Mouse (Mus musculus) gastrocnemius, postnatal 25 days (tissue): ENCODE measurements around the gene Anks1b. TPM values are rescaled to one million over a fixed set of nuclear protein-coding genes. Genes with fewer than 3 reads are reported as not detected.

ENCODE experiments used
- DNase-seq: peaks from one replicate; pipeline ENCODE4 v3.0.0; 2022
- long read RNA-seq, 2 experiments: library from polyadenylated mRNA; stranded (forward); transcript quantifications; one replicate each; pipeline ENCODE4 v2.0.0; 2021
- total RNA-seq, 2 experiments: library from RNA; stranded (reverse); gene quantifications; 1 replicate in 1 of 2; 2 replicates in 1 of 2; pipeline ENCODE4 v1.2.3; 2021

Gene Anks1b
- total RNA-seq = under 1 TPM; 0.16 to 0.36 TPM
- long read RNA-seq, experiment 1, partial matches to known transcripts = 0 of 104 reads
- long read RNA-seq, experiment 1, other reads (novel, unspliced or antisense) = 104 of 104 reads
- long read RNA-seq, experiment 2, partial matches to known transcripts = 0 of 53 reads
- long read RNA-seq, experiment 2, other reads (novel, unspliced or antisense) = 53 of 53 reads

DNA sequence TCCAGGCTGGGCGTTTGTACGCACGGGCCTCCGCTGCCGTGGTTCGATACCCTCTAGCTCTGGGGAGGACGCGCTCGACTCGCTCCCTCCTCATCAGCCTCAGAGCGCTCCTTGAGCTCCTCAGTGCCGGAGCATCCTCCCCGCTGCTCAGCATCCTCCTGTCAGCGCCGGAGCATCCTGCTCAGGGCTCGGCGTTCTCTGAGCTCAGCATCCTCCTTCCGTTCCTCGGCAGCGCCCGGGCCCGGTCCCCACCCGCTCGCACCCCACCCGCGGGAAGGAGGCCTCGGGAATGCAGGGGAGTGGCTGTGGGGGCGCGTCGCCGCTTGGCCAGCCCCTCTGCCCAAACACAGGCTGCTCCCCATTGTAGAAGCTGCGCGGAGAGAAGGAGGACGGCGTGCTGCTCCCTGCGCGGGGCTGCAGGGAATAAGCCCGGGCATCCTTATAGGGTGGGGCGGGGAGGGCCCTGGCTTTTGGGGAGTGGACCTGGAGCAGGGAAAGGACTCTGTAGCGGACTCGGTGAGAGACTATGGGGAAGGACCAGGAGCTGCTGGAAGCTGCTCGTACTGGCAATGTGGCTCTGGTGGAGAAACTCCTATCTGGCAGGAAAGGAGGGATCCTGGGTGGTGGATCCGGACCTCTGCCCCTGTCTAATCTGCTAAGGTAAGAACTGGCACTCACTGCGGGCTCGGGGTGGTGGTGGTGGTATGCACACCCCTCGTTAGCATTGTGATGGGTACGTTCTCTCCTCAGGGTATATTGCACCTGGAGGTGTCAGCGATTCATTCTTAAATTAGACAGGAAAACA, at the start of gene Anks1b:
Anks1b (plus strand) TSS at position 364 of the 805 bp plus-strand sequence.
- no peak for DNase-seq

DNA sequence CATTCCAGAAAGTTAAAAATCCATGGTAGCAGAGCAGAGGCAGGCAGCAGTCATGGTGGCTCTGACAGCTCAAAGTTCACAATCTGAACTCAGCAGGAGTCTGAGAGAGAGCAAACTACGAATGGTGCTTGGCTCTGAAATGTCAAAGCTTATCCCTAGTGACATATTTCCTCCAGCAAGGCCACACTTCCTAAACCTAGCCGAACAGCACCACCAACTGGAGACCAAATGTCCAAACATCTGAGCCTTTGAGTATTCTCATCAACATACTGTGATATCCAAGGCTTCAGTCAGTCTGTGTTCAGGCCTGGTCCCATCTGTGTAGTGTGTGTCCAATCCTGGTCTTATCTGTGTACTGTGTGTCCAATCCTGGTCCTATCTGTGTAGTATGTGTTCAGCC, 49.4 kb upstream of the Anks1b start:
- DNase-seq = no peak

DNA sequence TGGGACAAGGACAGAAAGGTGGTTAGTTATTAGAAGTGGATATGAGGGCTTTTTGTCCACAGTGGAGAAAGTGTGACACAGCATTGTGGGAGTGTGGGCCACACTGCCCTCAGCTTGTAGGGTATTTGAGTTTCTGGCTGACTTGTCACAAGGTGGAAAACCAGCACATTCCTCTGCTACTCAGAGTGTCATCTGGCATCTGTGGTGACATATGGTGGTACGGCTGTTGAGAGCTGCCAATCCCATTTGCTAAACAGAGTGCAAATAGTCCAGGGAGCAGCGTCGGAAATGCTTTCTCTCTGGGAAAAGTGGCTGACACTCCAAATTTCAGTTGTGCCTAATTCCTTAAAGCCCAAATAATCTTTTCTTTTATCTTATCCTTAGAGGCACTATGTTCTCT, 46.4 kb upstream of the Anks1b start:
- no peak for DNase-seq

DNA sequence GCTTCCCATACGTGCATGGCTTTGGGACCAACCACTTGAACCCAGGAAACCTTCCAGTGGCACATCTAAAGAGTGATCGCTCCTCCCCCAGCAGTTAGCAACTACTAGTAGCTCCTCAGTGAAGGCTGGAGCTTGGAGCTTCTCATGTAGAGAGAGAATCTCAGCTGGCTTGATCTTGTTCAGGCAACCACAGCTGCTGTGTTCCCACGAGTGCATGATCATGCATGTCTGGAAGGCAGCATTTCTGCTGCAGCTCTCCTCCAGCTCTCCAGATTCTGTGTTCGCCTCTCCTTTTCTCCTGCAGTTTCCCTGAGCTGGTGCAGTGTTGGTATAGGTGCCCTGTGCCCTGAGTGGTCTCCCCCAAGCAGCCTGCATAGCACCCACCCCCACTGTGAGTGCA, 41.0 kb upstream of the Anks1b start:
- no peak for DNase-seq

DNA sequence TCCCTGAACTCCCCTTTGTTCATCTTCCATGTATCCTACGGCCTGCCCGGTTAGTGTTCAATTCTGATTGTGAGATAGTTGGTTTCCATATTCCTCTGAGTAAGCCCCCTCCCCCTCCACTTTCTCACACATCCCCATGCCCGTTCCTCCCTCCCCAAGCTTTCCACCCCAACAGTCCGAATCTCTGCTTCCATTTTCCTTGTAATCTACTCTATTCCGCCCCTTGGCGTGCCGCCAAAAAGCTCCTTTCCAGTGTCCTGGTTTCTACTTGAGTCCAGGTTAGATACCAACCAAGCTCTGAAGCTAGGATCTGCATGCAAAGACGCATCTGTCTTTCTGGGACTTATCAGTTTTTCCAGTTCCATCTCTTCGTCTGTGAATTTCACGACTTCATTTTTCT, 40.1 kb upstream of the Anks1b start:
- DNase-seq = no peak

DNA sequence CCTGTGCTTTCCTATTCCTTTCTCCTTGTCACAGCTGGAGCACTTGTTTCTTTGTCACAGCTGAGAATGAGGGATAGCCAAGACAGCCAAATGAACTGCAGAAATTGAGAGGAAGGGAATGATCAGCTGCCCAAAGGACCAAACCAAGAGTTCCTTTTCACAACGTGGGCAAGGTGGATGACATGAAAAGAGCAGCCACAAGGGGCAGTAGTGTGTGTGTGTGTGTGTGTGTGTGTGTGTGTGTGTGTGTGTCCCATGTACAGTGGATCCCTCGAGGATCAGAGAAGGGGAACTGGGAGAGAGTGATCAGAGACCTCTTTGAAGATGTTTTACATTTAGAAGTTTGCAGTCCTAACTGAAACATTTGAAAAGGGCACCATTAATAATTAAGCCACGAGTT, 35.8 kb upstream of the Anks1b start:
- no peak for DNase-seq

DNA sequence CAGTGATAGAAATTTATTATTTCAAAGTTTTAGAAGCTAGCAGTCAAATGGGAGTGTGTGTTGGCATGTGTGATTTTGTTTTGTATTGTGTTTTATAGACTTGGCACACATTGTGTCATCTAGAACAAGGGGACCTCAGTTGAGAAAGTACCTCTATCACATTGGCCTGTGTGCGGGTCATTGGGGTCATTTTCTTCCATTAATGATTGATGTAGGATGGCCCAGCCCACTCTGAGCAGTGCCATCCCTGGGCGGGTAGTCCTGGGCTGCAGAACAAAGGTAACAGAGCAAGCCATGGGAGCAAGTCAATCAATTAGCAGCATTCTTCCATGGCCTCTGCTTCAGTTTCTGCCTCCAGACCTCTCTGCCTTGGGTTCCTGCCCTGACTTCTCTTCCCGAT, 34.5 kb upstream of the Anks1b start:
- DNase-seq = no peak

DNA sequence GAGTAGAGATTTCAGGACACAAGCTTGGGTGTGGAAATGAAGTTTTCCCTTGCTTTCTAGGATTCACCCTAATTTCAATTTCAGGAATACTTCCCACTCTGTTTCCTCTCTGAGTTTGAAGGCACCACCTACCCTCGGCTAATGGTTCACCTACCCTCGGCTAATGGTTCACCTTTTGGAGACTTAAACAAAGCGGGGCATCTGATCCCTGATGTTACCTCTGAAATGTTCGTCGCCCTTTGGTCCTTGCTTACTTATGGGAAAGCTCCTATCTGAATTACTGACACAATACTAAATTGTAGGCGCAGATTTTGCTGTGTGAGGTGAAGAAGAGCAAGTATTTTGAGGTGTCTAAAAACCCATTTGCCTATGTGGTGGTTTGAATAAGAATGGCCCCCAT, 22.4 kb upstream of the Anks1b start:
- no peak for DNase-seq

DNA sequence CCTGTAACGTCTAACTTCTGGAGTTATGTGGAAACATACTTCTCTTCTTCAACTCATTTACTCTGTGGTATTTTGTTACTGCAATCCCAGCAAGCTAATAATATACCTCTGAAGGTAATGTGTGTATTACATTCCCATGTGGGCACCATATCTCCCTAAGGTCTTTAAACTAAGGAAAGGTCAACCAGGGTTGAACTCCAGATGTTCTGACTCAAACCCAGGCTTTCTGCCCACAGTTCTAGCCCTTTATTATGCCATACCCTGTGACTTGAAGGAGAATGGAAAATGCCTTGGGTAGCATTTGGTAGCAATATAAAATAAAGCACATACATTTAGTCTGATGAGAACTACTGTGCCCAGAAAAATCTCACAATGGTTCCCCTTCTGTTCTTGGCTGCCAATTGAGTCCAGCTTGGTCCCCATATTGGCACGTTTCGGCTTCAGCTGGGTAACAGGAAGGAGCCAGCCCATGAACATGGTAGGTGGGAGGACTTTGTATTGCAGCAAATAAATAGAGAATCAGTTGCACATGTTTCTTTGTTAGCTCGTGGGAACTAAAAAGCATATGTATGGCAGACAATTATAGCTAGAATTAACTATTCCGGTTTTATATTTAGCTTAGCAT, 17.9 kb upstream of the Anks1b start:
- no peak for DNase-seq

DNA sequence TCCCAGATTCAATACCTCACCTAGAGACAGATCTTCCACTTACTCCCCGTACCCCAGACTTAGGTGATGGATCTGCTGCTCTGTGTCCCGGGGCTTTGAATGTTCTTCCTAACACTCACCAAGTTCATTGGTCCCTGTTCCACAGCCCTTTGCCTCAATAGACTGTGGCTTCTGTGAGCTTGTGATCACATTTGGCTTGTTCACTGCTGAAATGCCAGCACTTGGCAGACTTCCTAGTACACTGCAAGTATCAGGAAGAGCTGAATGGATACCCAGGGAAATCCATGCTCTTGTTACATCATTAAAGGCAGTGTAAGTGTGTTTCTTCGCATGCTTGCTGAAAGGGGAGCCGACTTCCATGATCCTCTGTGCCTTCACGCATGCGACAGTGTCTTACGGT, 17.0 kb upstream of the Anks1b start:
- DNase-seq = no peak

DNA sequence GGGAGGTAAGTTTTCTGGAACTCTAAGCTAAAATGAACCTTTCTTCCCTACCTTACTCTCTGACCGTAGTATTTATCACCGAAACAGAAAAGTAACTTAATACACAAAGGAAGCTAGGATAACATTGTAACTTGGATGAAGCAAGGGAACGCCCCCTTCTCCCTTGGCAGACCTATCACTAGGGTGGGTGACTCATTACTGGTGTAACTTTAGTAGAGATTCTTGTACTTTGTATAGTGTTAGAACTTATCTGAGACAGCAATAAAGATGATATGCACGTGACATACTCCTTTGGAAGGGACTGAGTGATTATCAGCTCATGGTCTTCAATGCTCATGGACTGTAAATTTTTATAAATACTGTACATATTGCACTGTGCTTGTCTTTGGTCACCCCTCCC, 5.1 kb upstream of the Anks1b start:
- no peak for DNase-seq

DNA sequence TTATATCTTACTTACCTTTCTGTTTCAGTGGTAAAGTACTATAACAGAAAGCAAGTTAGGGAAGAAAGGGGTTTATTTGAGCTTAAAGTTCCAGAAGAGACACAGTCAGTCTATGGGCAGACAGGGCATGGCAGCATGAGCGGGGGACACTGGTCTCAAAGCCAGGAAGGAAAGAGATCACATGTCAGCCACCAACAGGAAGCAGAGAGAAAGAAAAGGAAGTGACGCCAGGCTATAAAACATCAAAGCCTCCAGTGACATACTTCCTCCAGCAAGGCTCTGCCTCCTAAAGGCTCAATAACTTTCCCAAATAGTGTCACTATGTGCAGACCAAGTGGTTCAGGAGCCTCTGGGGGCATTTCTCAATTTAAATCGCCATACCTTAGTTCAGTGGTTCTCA, 4.5 kb upstream of the Anks1b start:
- DNase-seq = no peak

DNA sequence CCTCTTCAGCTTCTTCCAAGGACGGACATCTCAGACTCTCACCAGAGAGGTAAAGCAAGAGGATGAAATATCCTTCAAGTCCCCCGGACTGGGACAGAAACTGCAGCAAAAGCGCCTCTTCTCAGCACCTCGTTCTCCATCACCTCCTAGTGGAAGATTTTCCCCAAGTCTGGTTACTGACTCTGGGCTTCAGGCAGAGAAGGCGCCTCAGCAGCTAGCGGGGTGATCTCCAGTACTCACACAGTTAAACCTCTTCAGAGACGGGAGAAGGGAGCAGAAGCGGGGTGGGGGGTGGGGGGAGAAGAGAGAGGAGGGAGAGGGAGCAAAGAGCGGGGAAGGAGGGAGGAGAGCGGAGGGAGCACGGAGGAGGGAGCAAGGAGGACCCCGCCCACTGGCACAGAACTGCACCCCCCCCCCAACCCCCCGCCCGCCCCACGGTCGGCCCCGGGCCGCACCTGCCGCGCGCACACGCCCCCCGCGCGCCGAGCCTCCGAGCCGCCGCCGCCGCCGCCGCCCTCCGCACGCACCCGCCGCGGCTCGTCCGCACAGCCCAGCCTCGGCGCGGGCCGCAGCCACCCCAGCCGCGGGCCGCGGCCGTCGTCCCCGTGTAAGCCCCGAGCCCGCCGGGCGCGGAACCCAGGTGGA, 686 bp upstream of the Anks1b start:
- no peak for DNase-seq

DNA sequence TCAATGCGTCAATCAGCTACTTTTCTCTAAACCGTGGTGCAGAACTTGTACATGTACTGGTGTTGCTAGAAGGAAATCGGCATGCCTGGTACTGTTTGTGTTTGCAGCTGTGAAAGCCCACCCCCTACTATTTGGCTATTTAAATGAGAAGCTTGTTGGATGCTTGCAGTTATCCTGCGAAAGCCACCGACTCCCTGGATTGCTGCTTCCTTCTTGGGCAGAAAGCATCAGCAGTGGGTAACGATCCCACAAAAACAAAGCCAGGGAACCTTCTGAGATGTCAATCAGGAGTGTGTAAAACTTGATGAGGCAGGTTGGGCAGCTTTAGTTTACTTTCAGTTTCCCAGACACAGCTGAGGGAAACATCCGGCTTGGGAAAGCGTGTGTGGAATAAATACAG, 727 bp downstream of the Anks1b start:
- DNase-seq = no peak

DNA sequence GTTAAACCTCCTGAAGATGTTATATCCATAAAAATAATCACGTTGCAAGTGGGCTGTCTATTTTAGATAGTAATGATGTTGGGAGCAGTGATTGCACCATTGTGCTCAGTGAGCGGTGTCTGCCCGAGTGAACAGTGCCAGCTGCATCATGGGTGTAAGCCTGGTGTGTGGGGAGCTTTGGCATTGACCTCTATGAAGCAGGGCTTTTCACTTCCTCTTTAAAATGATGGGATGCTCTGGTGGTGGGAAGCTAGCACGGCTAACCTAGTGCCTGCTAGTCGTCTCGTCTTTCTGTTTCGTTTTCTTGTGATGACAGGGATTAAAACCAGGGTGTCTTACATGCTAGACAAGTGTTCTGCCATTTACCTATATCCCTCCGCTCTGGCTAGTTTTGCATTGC, 10.3 kb downstream of the Anks1b start:
- DNase-seq = no peak

DNA sequence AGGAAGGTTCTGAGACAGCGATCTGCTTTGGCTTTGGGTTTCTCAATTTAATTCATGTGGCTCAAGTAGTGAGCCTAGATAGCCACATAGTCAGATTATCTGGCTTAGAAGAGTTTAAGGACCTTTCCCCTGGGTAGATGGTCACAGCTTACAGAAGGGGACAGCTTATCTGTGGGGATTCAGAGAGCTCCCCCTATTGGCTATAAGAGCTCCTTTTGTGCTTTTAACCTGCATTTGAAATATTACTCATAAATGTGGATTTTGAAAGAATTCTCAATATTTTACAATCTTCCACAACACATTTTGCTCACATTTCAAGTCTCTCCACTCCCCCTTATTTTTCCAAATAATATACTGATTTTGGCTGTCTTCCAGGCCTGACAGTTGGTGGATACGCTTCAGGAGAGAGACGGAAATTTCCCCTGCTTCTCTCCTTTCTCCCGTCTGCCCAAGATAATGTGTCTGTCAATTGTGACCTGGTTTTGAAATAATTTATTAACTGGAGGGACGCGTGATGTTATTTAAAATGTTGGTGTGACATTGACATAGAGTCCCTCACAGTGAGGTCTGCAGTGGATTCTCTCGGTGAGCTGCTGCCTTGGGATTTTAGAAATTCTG, 29.5 kb downstream of the Anks1b start:
- no peak for DNase-seq

DNA sequence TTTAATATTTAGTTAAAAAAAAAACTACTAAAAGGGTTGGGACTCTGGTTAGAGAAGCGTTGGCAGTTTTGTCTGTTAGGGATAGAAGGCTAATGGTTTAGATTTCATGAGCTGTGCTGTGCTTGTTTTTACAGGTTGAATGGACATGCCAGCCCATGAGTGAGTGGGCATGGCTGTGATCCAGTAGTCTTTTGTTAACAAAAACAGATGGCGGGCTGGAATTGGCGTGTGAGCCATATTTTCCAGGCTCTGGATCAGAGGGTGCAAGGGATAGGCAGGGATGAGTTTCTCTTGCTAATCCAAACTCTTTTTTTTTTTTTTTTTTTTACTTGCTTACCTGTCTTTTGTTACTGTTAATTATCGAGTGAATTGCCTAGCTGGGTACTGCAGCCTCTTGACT, 38.6 kb downstream of the Anks1b start:
- no peak for DNase-seq

DNA sequence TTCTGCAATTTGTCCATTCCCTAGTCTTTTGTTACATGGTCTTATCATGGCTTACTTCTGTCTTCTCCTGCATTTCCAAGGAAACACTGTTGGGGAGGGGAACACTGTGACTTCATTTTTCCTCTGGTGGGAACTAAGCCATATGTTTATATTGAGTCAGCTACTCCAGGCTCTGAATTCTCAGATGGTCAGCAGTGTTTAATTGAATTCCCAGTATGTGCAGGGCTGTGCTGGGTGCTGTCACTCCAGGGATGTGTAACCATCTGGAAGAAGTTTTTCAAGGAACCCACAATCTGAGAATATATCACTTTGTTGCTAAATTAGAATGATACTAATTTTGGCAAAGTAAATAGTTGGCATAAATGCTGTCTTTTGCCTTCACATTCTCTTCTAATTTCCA, 39.9 kb downstream of the Anks1b start:
- no peak for DNase-seq

DNA sequence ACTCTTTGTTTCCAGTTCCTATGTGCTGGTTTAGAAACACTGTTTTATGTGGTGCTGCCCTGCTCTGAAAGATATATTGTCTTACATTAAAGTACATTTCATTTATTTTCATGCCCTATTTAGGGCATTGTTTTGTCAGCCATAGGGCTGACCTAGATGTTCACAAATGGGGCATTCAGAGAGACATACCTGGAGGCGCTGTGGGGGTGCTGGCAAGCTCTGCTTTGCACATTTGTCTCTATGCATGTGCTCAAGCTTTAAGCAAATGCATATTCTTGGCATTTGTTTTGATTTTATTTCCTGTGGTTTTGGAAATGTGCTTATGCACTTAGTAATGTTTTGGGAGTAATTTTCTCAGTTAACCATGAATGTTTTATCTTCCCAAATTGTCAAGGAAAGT, 43.8 kb downstream of the Anks1b start:
- DNase-seq = no peak

DNA sequence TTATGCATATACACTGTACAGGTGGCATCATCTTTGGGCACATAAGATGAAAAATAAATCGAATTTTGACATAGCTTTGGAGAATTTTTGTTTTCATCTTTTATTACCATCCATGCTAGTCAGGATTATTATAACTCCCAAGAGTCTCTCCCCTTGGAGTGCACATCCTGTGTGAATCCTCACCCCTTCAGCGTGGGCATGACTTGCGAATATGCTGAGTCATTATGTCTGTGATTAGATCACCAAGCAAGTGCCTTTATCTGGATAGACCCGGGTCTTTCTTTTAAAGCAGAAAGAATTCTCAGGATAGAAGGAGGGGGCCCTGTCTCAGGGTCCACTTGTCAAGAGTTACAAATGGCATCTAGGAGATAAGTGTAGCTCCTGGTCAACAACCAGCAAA, 48.7 kb downstream of the Anks1b start:
- DNase-seq = no peak

DNA sequence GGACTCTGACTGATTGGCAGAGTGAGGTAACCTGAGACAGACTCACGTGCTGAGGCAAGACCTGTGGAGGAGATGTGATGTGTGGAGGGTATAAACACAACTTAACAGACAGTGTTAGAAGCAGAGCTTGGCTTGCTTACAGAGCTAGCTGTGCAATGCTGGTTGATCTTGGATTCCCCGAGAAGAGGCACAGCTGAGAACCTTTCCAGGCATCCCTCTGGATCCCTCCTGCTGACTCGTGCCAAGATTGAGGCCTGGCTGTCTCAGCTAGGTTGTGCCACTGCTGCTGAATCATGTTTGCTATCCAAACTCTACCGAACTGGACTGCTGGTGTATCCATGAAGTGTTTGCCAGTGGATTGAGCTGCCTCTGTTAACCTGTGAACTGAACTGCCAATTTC, 68.9 kb downstream of the Anks1b start:
- DNase-seq = no peak

DNA sequence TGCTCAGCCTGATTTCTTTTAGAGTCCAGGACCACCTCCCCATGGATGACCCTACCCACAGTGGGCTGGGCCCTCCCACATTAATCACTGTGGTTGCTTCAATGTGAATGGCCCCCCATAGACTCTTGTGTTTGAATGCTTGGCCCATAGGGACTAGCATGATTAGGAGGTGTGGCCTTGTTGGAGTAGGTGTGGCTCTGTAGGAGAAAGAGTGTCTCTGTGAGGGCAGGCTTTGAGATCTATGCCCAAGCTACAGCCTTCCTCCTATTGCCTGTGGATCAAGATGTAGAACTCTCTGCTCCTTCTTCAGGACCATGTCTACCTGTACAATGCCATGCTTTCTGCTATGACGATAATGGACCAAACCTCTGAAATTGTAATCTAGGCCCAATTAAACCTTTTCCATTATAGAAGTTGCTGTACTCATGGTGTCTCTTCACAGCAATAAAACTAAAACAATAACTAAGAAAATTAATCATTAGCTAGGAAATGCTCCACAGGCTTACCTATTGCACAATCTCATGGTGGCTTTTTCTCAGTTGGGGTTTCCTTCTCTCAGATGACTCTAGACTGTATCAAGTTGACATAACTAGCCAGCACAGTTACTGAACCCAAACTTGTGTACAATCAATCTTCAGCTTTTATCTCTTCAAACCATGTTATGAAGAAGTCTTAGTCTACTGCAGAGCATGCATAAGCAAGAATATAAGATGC, 73.5 kb downstream of the Anks1b start:
- no peak for DNase-seq
